Mouse (Mus musculus) lung, postnatal 0 days (tissue): ENCODE measurements around the gene 9330161L09Rik.

Experiments used
- CTCF ChIP-seq: IDR thresholded peaks from 2 replicates; pipeline ENCODE4 v1.5.1; 2016; ENCODE audit warnings: antibody characterized with exemption, mild to moderate bottlenecking
- EP300 ChIP-seq: IDR thresholded peaks from 2 replicates; pipeline ENCODE4 v1.6.1; 2016; ENCODE audit warnings: antibody characterized with exemption, mild to moderate bottlenecking, control low read depth

- TF ChIP-seq CTCF (peak; percentile 92), EP300 (peak; percentile 84)
These were observed 18.3 kb upstream of the 9330161L09Rik start, which contains the start of gene Ddx24 for GRCm38 (mm10) chr12:103425729-103426470.
